12 mouse cellular contexts compared by ENCODE assay signal in genomic region chr8:126868831-126869463, GRCm38 (mm10).
DNase-seq lines count a peak whose midpoint lies in the region; ATAC-seq and TF ChIP-seq lines count a peak whose summit lies in the region.
"Had no signal": no experiment of that assay in that cellular context is flagged by ENCODE, and none has a peak within 500 bp of the region (broad histone marks: within the 10 kb centered on the region; RNA-seq: fewer than 3 reads in every experiment).

No protein-coding gene starts in this region.

- no peaks in the 10 kb centered on the region for H3K4me1 ChIP-seq in kidney, embryonic 14.5 days (ENCODE audit: control insufficient read depth, insufficient read depth, low read length)
- H3K4me1 ChIP-seq in CH12.LX (ENCODE audit: control insufficient read depth in 1 of 2, insufficient read depth in 2 of 2), result peaks cover 37 to 88% of the 10 kb centered on the region in 2 experiments

- dilution Hi-C loops in CH12.LX (cut with MboI; ENCODE audit: extremely low pct_ligation_motif_present, extremely low pct_unique_long_range_greater_than_20kb, low sequenced_read_pairs), result no loop called here

- H3K4me3 ChIP-seq in kidney, embryonic 14.5 days (ENCODE audit: low read length), result no peak overlapping the region
- H3K4me3 ChIP-seq in CH12.LX (replicated peaks in 1 of 3; ENCODE audit: low read depth in 2 of 3, low read length in 2 of 3, poor library complexity in 1 of 3), result no peak overlapping the region
- H3K4me3 ChIP-seq: embryonic facial prominence, embryonic 10.5 days; limb, embryonic 12.5 days had no signal

- no peak overlapping the region for H3K4me2 ChIP-seq in kidney, embryonic 14.5 days (replicated peaks; ENCODE audit: low read depth, low read length)
- H3K4me2 ChIP-seq in CH12.LX (ENCODE audit: insufficient read depth, low read depth, poor library complexity, severe bottlenecking), result no peak overlapping the region
- H3K4me2 ChIP-seq: limb, embryonic 12.5 days had no signal

- H3K27ac ChIP-seq in kidney, embryonic 14.5 days (ENCODE audit: low read depth, low read length), result no peak overlapping the region; the same call in 1 of the 2 replicates
- H3K27ac ChIP-seq in CH12.LX (ENCODE audit: insufficient read depth, low read depth), result no peak overlapping the region
- H3K27ac ChIP-seq: embryonic facial prominence, embryonic 10.5 days; limb, embryonic 12.5 days had no signal

- DNase-seq in kidney, adult 18-20 months, result no peak
- no peak for DNase-seq in CH12.LX (ENCODE audit: extremely low read depth)
- DNase-seq in urinary bladder, adult 2 months (ENCODE audit: low spot score), result no peak
- DNase-seq in right cerebral cortex, postnatal 10 days (ENCODE audit: low spot score in 2 of 2), result no peak
- DNase-seq: cerebellum, postnatal 14 days; gastrocnemius, postnatal 36 days had no signal

- TF ChIP-seq RAD21 in CH12.LX (IDR thresholded peaks at IDR 0.05; ENCODE audit: low read depth, low read length), result no peak

- WGBS in kidney, embryonic 14.5 days, result 44% methylated on average over 3 of the region's 3 CpGs

- no peaks in the 10 kb centered on the region for H3K9me3 ChIP-seq in kidney, embryonic 14.5 days (ENCODE audit: control insufficient read depth, low read length)
- H3K9me3 ChIP-seq in CH12.LX (replicated peaks; ENCODE audit: low read length), result no peaks in the 10 kb centered on the region
- H3K9me3 ChIP-seq: embryonic facial prominence, embryonic 10.5 days; limb, embryonic 12.5 days had no signal

- TF ChIP-seq CTCF in CH12.LX (conservative IDR thresholded peaks at IDR 0.05 in 1 of 2, IDR thresholded peaks at IDR 0.05 in 1 of 2; ENCODE audit: low read depth in 2 of 2, low read length in 2 of 2), result no peak

- no peak overlapping the region for H3K9ac ChIP-seq in kidney, embryonic 14.5 days (ENCODE audit: low read depth, low read length)
- H3K9ac ChIP-seq in CH12.LX (ENCODE audit: insufficient read depth, low read depth), result no peak overlapping the region
- H3K9ac ChIP-seq: limb, embryonic 12.5 days had no signal

- in situ Hi-C loops in CH12.LX (cut with MboI; ENCODE audit: low pct_ligation_motif_present, low pct_unique_long_range_greater_than_20kb, low sequenced_read_pairs), result no loop called here

- H3K27me3 ChIP-seq in kidney, embryonic 14.5 days (ENCODE audit: control insufficient read depth, insufficient read depth, low read length), result no peaks in the 10 kb centered on the region
- H3K27me3 ChIP-seq in CH12.LX (replicated peaks), result no peaks in the 10 kb centered on the region
- H3K27me3 ChIP-seq: limb, embryonic 12.5 days had no signal

- no peaks in the 10 kb centered on the region for H3K36me3 ChIP-seq in kidney, embryonic 14.5 days (ENCODE audit: control insufficient read depth, insufficient read depth, low read length)
- H3K36me3 ChIP-seq in CH12.LX (replicated peaks in 1 of 2; ENCODE audit: control insufficient read depth in 1 of 2, insufficient read depth in 1 of 2, low read length in 1 of 2), result no peaks in the 10 kb centered on the region
- H3K36me3 ChIP-seq: embryonic facial prominence, embryonic 10.5 days; limb, embryonic 12.5 days had no signal

- TF ChIP-seq POLR2A in CH12.LX (IDR thresholded peaks at IDR 0.05; ENCODE audit: low read depth, low read length), result no peak

- peak; percentile 42; the same call in 1 of the 2 replicates for ATAC-seq in kidney, embryonic 14.5 days (ENCODE audit: low FRiP score, low TSS enrichment)
- peak; percentile 40 for ATAC-seq in common myeloid progenitor, adult 5-6 weeks (replicated peaks; ENCODE audit: low read depth, poor library complexity, severe bottlenecking)
- peak; percentile 46 for ATAC-seq in megakaryocyte progenitor cell, adult 5-6 weeks (replicated peaks; ENCODE audit: poor library complexity)
- ATAC-seq: hindbrain, embryonic 16.5 days had no signal

- 0 out of 2 replicates have a peak, but pooled peaks have one; percentile 26 for TF ChIP-seq EP300 in CH12.LX (IDR thresholded peaks at IDR 0.05; ENCODE audit: low read length)

- no peaks in the 10 kb centered on the region for H3K79me2 ChIP-seq in CH12.LX (replicated peaks; ENCODE audit: control insufficient read depth, extremely low read depth, insufficient read depth, poor library complexity, severe bottlenecking)

TF ChIP-seq in CH12.LX, 34 proteins besides CTCF, POLR2A, EP300 and RAD21:
- TF ChIP-seq JUND (conservative IDR thresholded peaks at IDR 0.05; ENCODE audit: low read depth, low read length) (no peak), IRF4 (IDR thresholded peaks at IDR 0.05; ENCODE audit: low read depth, low read length) (0 out of 2 replicates have a peak, but pooled peaks have one; percentile 16), TCF12 (IDR thresholded peaks at IDR 0.05; ENCODE audit: low read depth, low read length) (no peak), MAFK (IDR thresholded peaks at IDR 0.05; ENCODE audit: insufficient replicate concordance, low read length) (no peak), MYC (IDR thresholded peaks at IDR 0.05; ENCODE audit: low read depth, low read length) (no peak)
